Mouse (Mus musculus): ENCODE data around the gene Dock4.

Gene Dock4

GRCm38 (mm10) chr12:40445648-40446449 is at the start of gene Dock4, which contains the start of gene Zfp277:
Dock4 (plus strand) TSS chr12:40445952.
Zfp277 (minus strand) TSS chr12:40445902.
- DNase-seq (ENCODE audit: extremely low spot score), result peak; percentile 97

DNA sequence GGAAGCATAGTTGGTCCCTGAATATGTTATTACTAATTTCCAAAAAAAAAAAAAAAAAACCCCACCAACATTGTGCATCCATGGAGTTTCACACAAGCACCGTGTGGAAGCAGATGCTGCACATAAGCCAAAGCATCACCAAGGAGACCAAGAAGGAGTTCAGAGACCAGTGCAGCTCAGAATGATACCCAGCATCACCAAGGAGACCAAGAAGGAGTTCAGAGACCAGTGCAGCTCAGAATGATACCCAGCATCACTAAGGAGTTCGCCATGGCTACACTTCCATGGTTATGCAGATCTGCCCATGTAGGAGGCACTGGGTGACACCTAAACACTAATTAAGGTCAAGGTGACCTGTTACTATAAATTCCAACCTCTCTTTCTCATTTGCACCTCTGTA is 46.8 kb upstream of the Dock4 start:
- DNase-seq (ENCODE audit: extremely low spot score), result no peak

GRCm38 (mm10) chr12:40399386-40399785 is 46.4 kb upstream of the Dock4 start:
- DNase-seq (ENCODE audit: extremely low spot score), result no peak

DNA sequence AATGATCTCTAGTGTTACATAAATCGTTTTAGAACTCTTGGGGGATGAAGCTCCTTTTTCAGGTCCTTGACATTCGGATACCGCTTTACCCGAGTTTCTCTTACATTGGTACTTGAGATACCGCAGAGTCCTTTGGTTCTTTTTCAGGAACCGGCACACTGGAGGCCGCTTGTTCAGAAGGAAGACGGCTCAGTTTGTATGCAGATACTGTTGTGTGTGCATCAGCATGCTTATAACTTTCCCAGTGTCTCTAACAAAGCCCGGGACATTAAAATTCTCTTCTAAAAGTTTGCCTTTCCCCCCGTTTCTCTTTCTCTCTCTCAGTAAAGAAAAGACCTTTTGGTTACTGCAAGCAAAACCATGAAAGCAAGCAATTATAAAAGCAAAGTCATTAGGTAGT is 45.9 kb upstream of the Dock4 start:
- no peak for DNase-seq (ENCODE audit: extremely low spot score)

DNA sequence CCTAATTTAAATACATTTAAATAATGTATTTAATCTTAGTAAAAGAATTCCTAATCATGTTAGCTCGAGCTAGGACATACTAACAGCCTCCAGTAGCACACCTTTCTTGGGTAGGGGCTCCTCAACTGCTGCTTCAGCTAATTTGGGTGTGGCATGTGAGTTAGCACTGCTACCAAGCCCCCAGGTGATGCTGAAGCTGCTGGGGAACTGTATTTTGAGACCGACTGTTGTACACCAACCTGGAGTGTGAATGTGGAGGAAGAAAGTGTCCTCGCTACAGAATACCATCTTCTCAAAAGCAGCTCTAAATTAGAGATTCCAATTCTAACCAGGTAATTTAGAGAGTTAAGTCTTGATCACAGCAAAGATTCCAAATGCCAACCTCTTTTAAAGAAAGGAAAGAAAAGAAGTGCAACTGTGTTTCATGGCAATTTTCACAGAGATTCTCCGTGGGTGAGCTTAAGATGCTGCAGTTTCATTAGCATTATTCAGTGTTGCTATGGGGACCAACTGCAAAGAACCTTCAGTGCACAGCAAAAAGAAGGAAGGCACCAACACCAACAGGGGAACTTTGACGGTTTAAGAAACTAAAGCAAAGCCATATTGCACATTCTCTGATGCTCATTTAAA is 31.0 kb upstream of the Dock4 start:
- no peak for DNase-seq (ENCODE audit: extremely low spot score)

DNA sequence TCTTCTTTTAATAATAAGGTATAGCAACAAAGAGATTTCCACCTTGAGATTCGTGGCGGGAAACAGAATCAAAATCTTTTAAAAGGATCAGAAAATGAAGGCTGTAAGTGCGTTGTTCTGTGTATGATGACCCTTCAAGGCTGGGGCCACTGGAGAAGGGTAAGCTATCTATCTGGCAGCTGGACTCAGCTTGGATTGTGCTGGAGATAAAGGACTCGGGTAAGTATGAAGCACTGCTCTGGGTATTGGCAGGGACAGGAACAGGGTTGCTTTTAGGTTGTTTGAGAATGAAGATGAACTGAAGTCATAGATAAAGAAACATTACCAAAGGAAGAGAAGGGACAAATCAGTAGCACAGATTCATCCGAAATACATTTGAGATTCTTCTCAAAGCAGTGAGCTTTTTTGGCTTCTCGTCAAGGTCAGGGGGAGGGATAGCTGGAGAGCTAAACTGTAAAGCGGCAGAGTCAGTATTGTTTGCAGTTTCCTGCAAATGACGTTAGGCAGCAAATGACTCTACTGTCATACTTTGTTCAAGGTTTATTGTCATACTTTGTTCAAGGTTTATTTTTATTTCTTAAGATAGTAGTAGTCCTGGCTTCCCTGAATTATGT is 30.3 kb upstream of the Dock4 start:
- no peak for DNase-seq (ENCODE audit: extremely low spot score)

DNA sequence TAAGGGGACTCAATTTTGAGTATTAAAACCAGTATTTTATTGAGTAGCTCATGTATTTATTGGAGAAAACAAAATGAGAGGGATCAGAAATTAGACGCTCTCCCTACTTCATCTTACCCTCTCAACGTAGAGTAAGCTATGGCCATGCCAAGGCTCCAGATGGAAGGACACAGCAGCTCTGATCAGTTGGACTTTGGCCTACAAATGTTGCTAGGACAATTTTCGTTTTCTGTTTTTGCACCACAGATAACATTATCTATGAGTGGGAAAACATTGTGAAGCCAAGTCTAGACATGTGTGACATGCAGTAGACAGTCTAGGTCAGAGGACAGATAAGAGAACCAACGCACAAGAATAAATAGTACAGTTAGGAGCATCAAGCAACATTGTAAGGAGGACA is 28.5 kb upstream of the Dock4 start:
- no peak for DNase-seq (ENCODE audit: extremely low spot score)

GRCm38 (mm10) chr12:40424991-40425390 is 20.8 kb upstream of the Dock4 start:
- DNase-seq (ENCODE audit: extremely low spot score), result no peak

DNA sequence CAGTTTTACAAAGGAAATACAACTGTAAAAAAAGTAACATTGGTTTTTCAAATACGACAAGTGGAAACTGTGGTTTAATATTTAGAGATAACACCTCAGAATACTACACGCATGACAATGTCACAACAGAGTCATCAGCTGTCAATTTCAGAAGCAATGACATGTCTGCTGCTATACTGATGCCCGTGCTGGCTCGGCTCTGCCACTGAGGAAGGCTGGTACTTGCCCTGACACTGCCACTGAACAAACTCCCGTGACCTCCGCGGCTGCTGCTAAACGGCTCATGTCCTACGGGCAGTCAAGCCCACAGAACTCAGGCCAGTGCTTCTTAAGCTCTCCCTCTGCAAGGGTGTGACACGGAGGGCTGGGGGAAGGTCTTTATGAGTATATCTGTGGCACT is 18.1 kb upstream of the Dock4 start:
- no peak for DNase-seq (ENCODE audit: extremely low spot score)

GRCm38 (mm10) chr12:40429976-40430375 is 15.8 kb upstream of the Dock4 start:
- no peak for DNase-seq (ENCODE audit: extremely low spot score)

DNA sequence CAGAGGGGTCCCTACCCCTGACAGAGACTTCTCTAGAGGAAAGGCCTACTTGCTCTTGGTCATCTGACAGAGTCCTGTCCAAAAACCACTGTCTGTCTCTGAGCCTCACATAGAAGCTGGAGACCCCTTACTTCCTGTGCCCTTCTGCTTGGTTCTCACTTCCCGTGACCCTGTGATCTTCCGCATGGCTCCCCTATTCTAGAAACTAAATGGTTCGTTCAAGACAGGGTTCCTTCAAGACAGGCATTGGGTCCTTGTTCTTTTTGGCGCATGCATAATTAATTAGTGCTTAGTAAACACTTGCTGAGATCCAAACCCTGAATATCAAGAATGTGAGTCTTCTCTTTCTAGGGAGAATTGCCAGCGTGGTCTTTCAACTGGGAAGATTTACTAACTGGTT is 14.7 kb upstream of the Dock4 start:
- DNase-seq (ENCODE audit: extremely low spot score), result no peak

DNA sequence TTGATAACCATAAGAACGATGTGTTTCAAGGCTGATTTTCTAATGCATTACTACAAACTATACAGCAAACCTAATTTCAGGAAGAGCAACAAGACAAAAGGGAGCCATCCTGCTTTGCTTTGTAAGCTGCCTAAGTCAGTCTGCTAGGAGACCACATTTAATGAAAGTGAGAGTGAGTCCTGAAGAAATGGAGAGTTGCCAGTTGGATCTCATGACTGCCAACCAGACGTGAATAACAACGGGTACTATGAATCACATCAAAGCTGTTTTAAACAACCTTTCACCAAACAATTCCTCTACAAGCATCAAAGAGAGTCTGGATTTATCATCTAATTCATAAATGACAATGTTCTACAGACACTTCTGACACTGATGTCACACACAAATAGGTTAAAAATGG is 11.7 kb upstream of the Dock4 start:
- DNase-seq (ENCODE audit: extremely low spot score), result no peak

- peak; percentile 29 for DNase-seq (ENCODE audit: extremely low spot score)
Measured at GRCm38 (mm10) chr12:40438049-40438448, 7.7 kb upstream of the Dock4 start.

GRCm38 (mm10) chr12:40445206-40445605 is 546 bp upstream of the Dock4 start:
- DNase-seq (ENCODE audit: extremely low spot score), result no peak

DNA sequence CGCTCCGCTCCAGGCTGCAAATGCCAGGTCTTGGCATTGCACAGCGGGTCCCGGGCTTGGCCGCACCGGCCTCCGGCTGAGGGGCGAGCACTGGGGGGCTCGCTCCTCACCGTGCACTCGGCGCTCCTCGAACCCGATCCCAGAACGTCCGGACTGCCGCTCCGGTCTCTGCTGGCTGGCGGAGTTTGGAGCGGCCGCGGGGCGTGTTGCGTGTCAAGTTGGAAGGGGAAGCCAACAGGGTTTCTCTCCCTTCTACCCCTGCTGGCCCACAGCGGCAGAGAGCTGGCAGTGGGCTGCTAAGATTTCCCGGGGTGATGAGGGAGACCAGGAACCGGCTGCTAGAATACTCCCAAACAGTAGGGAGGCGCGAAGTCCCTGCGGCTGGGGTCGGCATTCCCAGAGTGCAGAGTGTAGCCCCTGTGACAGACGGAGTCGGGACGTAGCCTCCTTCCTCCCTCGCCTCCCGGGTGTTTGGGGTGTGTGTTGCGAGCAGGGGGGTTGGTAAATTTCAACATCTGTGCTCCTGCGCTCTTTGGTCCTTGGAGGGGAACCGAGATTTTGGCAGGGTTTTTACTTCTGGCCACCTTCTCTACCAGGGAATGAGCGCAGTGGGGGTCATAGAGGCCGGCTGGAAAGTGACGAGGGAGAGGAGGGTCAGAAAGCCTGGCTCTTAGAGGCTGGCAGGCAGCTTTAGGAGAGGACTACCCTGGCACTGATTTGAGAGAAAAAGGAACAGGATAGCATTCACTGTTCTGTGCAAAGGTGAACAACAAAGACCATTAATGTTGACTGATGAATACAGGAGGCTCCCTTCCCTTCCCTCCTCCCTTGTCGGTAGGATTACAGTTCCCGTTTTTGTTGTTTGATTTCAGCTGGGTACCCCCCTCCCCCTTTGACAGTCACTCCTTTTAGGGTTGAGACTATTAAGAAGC is 964 bp downstream of the Dock4 start:
- peak; percentile 75 for DNase-seq (ENCODE audit: extremely low spot score)

- DNase-seq (ENCODE audit: extremely low spot score), result no peak
Measured at GRCm38 (mm10) chr12:40447561-40448355, 2.0 kb downstream of the Dock4 start.

GRCm38 (mm10) chr12:40449119-40449795 is 3.5 kb downstream of the Dock4 start:
- peak; percentile 35 for DNase-seq (ENCODE audit: extremely low spot score)

- DNase-seq (ENCODE audit: extremely low spot score), result no peak
Measured at GRCm38 (mm10) chr12:40456517-40456916, 10.8 kb downstream of the Dock4 start.

DNA sequence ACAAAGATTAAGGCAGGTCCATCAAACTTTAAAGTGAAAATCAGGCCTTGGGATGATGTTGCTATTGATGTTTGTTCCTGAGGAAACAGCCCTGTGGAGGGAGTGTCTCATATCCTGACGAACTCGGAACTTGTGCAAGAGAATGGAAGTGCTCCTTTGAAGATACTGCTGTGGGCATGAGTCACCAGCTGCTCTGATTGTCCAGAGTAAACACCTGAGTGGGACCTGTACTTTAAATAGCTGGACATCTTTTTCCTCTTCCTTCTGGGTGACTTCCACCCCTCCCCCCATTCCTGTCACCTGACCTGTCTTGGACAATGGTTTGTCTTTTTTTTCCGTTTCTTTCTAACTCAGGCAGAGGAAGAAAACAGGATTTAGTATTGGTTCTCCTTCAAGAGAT is 13.2 kb downstream of the Dock4 start:
- no peak for DNase-seq (ENCODE audit: extremely low spot score)

DNA sequence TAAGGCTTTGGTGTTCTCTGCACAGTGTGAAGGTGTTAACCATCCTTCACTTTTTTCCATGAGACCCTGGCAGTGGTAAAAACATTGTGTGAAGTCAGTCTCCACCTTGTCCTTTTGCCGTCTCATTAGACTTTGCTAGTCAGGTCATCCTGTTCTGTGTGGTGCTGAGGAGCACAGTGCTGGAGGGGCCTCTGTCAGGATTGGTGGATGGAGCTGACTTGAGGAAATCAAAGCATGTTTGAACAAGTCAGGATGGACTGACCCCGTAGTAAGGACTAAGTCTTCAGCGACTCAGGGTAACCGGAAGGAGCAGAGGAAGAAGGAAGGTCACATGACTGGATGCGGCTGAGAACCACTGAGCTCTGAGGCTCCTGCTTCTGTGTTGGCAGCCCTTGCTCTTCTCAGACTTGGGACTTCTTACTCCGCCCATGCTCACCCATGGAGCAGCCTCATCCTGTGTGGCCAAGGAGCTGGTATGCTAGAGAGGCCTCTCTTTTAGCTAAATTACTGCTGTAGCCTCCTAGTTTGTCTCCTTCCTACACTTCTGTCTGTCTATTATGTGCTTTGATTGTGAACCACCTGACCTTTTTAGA is 14.0 kb downstream of the Dock4 start:
- DNase-seq (ENCODE audit: extremely low spot score), result no peak

All from embryo, embryonic 9.5 days (tissue).